Mouse (Mus musculus) MEL (cell line): ENCODE measurements at regions not wholly inside any gene's neighbourhood (a gene's known extent, or its start where the extent isn't known, plus 50 kb on each side); places are given as distances from the start of the nearest gene placed in this dataset.

ENCODE experiments used
- CTCF ChIP-seq, 3 experiments: IDR thresholded peaks in 2 of 3; conservative IDR thresholded peaks in 1 of 3; 2 replicates each; pipeline ENCODE4 v1.5.1; 2011 to 2012; ENCODE audit warnings: low read length in 3 of 3, low read depth in 2 of 3, mild to moderate bottlenecking in 2 of 3, improper control_type of control experiment in 1 of 3, inconsistent platforms in 1 of 3, mixed read lengths in 1 of 3, moderate library complexity in 1 of 3; ENCODE audit not compliant: control insufficient read depth in 1 of 3, insufficient read depth in 1 of 3, poor library complexity in 1 of 3, severe bottlenecking in 1 of 3
- MAZ ChIP-seq: IDR thresholded peaks from 2 replicates; pipeline ENCODE4 v1.6.1; 2012; ENCODE audit warnings: low read depth, mild to moderate bottlenecking, inconsistent platforms, low read length, improper control_type of control experiment

DNA sequence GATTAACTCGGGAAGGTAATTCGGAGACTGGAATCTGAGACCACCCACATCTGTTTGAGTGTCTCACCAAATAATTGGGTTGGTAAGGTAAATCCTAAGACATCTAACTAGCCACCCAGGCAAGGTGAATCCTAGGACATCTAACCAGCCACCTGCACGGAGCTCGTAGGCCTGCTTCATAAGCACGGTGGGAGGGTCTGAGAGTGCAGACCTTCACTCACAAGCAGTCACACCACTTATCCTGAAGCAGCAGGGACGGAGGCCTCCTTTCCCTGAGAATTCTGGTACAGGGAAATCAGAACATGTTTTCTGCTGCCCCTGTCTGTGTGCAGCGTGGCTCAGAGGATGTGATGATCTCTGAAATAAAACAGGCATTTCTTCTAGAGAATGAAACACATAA lies 206.5 kb downstream of the Zfp326 start:
- TF ChIP-seq MAZ: no peak
- TF ChIP-seq CTCF (IDR thresholded peaks at IDR 0.05 in 2 of 3, conservative IDR thresholded peaks at IDR 0.05 in 1 of 3; ENCODE audit: control insufficient read depth in 1 of 3, insufficient read depth in 1 of 3, low read depth in 2 of 3, low read length in 3 of 3, poor library complexity in 1 of 3, severe bottlenecking in 1 of 3): no peak
